Mouse (Mus musculus) hindbrain, embryonic 12.5 days (tissue): ENCODE measurements around the gene Gon4l. TPM values are rescaled to one million over a fixed set of nuclear protein-coding genes. Genes with fewer than 3 reads are reported as not detected.
"Not testable (repeated sequence)": the region's sequence is repeated elsewhere in the genome, so short reads cannot be mapped to it uniquely, and the experiment has no call there.

ENCODE experiments used
- ATAC-seq: fragments of 200-750 bp; cut with Nextera tagmentation; 2 replicates; pipeline ENCODE4 v1.8.0; 2017; ENCODE audit warnings: moderate TSS enrichment; ENCODE audit not compliant: low FRiP score
- H3K27ac ChIP-seq: fragments of 300-500 bp; sonication (generic); 2 replicates; pipeline ENCODE4 v1.5.1; 2016; ENCODE audit warnings: mild to moderate bottlenecking
- H3K27me3 ChIP-seq: fragments of 300-500 bp; sonication (generic); 2 replicates; pipeline ENCODE4 v1.6.1; 2016; ENCODE audit warnings: mild to moderate bottlenecking
- H3K36me3 ChIP-seq: fragments of 300-500 bp; sonication (generic); 2 replicates; pipeline ENCODE4 v1.6.1; 2016; ENCODE audit warnings: mild to moderate bottlenecking
- H3K4me1 ChIP-seq: fragments of 300-500 bp; sonication (generic); 2 replicates; pipeline ENCODE4 v1.6.1; 2016
- H3K4me2 ChIP-seq: fragments of 300-500 bp; sonication (generic); replicated peaks from 2 replicates; pipeline ENCODE4 v1.6.1; 2016; ENCODE audit warnings: mild to moderate bottlenecking
- H3K4me3 ChIP-seq: fragments of 300-500 bp; sonication (generic); 2 replicates; pipeline ENCODE4 v1.5.1; 2016; ENCODE audit warnings: mild to moderate bottlenecking
- H3K9ac ChIP-seq: fragments of 300-500 bp; sonication (generic); 2 replicates; pipeline ENCODE4 v1.6.1; 2016; ENCODE audit warnings: mild to moderate bottlenecking, moderate library complexity
- H3K9me3 ChIP-seq: fragments of 300-500 bp; sonication (generic); replicated peaks from 2 replicates; pipeline ENCODE4 v1.6.1; 2016; ENCODE audit warnings: mild to moderate bottlenecking
- WGBS: fragments of 180-500 bp; shearing (Covaris S2); methylation state at CpG from one replicate; pipeline ENCODE4 v1.1.7; 2016; 5-methylcytosine and 5-hydroxymethylcytosine counted together
- polyA plus RNA-seq: library from polyadenylated mRNA; unstranded; fragments of >200 nt; fragmentation: Nextera tagmentation; extraction: Ambion mirVana; gene quantifications from 2 replicates; pipeline ENCODE4 v1.2.1, GENCODE M21; 2016

Gon4l gene
- polyA plus RNA-seq, 1 experiment from 2014 or later = 19.4 TPM

DNA sequence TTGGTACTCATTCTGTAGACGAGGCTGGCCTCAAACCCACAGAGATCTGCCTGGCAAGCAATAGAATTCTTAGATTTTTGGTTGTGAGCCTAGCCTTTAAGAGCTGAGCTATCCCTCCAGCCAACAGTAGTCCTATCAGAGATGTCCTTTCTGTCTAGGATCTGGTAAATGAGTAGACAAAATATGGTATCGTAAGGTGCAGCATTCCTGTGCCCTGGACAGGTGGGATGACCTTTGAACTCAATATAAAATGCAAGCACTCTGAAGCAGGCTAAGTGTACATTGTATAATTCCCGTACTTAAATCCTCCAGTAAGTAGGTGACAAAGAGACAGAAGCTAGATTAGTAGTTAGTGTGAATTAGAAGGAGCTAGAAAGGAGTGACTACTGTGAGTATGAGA, 27.1 kb downstream of the Gon4l start:
- Histone ChIP-seq H3K4me3 (no peak overlapping the region), H3K27me3 (no peaks in the 10 kb centered on the region), H3K36me3 (peaks cover 84% of the 10 kb centered on the region), H3K9me3 (no peaks in the 10 kb centered on the region), H3K4me1 (no peaks in the 10 kb centered on the region), H3K4me2 (no peak overlapping the region), H3K27ac (no peak overlapping the region), H3K9ac (no peak overlapping the region)
- ATAC-seq = no peak
- WGBS = 91% methylated on average over 3 of the region's 3 CpGs

- WGBS = no CpG with 5 or more reads among the region's 3 CpGs
Measured at GRCm38 (mm10) chr3:88866735-88867134, 31.7 kb downstream of the Gon4l start.

GRCm38 (mm10) chr3:88867177-88867576, 32.1 kb downstream of the Gon4l start:
- H3K36me3 ChIP-seq = peaks cover 39% of the 10 kb centered on the region
- not testable (repeated sequence) for ATAC-seq, H3K4me1 ChIP-seq, H3K4me3 ChIP-seq, H3K4me2 ChIP-seq, H3K27ac ChIP-seq, H3K9ac ChIP-seq, H3K27me3 ChIP-seq, H3K9me3 ChIP-seq
- WGBS = no CpG with 5 or more reads among the region's 8 CpGs

More at GRCm38 (mm10) chr3:88866735-88867134, 31.7 kb downstream of the Gon4l start:
- H3K36me3 ChIP-seq = peaks cover 43% of the 10 kb centered on the region
- H3K4me2 ChIP-seq, H3K4me3 ChIP-seq, H3K27me3 ChIP-seq, ATAC-seq, H3K9ac ChIP-seq, H3K4me1 ChIP-seq, H3K9me3 ChIP-seq, H3K27ac ChIP-seq: not testable (repeated sequence)

DNA sequence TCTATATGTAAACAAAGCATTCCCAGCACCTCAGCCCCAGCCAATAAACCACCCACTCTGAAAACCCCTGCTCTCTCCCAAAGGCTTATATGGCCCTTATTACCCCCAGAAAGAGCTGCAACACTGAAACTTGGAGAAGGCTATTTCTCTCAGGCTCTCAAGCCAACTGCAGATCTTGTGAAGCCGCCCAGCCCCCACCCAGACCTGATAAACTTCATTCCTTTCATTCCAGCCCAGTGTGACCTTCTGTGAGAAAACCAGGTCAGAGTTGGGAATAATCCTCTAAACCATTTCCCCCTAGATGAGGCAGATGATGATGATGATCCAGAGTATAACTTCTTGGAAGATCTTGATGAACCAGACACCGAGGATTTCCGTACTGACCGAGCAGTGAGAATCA, 33.4 kb downstream of the Gon4l start:
- not testable (repeated sequence) for H3K9ac ChIP-seq, ATAC-seq, H3K27me3 ChIP-seq, H3K4me3 ChIP-seq, H3K4me1 ChIP-seq, H3K27ac ChIP-seq, H3K9me3 ChIP-seq, H3K4me2 ChIP-seq
- peaks cover 27% of the 10 kb centered on the region for H3K36me3 ChIP-seq
- 93% methylated on average over 3 of the region's 4 CpGs for WGBS

- H3K36me3 ChIP-seq, H3K9ac ChIP-seq, H3K27me3 ChIP-seq, H3K4me2 ChIP-seq, ATAC-seq, H3K9me3 ChIP-seq, H3K27ac ChIP-seq, H3K4me3 ChIP-seq, H3K4me1 ChIP-seq: not testable (repeated sequence)
- WGBS = 96% methylated on average over 4 of the region's 4 CpGs
Measured at GRCm38 (mm10) chr3:88882536-88882935, 47.5 kb downstream of the Gon4l start.

DNA sequence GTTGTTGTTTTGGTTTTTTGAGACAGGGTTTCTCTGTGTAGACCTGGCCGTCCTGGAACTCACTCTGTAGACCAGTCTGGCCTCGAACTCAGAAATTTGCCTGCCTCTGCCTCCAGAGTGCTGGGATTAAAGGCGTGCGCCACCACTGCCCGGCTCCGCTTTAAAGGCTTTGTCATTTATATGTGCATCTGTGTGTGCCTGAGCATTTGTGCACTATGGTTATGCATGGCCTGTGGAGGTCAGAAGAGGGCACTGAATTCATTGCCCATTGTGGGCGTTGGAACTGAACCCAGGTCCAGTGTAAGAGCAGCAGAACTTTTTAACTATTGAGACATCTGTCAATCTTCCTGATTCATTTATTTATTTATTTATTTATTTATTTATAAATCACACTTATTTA, 58.0 kb downstream of the Gon4l start:
- H3K36me3 ChIP-seq = peaks cover 27% of the 10 kb centered on the region
- not testable (repeated sequence) for H3K4me2 ChIP-seq, H3K4me3 ChIP-seq, H3K4me1 ChIP-seq, ATAC-seq, H3K9me3 ChIP-seq, H3K27me3 ChIP-seq, H3K9ac ChIP-seq, H3K27ac ChIP-seq
- 93% methylated on average over 7 of the region's 7 CpGs for WGBS

- Histone ChIP-seq H3K27me3 (no peaks in the 10 kb centered on the region), H3K9ac (no peak overlapping the region), H3K4me1 (no peaks in the 10 kb centered on the region), H3K4me3 (no peak overlapping the region), H3K36me3 (peaks cover 81% of the 10 kb centered on the region), H3K27ac (no peak overlapping the region), H3K9me3 (no peaks in the 10 kb centered on the region), H3K4me2 (no peak overlapping the region)
- ATAC-seq = no peak
- WGBS = 90% methylated on average over 3 of the region's 3 CpGs
Measured at GRCm38 (mm10) chr3:88904803-88905202, 69.8 kb downstream of the Gon4l start.

DNA sequence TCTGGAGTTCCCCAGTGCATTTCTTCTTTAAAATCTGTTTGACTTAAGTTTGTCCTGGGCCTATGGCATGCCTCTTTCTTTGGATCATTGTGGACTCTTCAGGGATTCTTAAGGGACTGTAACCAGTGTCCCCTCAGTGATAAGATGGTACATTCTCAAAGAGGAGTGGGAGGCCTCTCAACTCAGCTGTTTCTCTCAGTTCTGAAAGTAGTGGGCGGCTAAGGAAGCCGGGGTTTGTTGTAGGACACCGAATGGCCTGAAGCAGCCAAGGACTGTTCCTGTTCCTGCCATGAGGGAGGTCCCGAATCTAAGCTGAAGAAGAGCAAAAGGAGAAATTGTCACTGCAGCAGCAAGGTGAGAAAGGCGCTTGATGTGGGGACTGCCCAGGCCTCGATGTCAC, 70.2 kb downstream of the Gon4l start:
- H3K36me3 ChIP-seq = peaks cover 85% of the 10 kb centered on the region
- WGBS = 87% methylated on average over 6 of the region's 6 CpGs
- H3K9me3 ChIP-seq = no peaks in the 10 kb centered on the region
- H3K4me3 ChIP-seq = no peak overlapping the region
- ATAC-seq = no peak
- no peaks in the 10 kb centered on the region for H3K4me1 ChIP-seq
- H3K9ac ChIP-seq = no peak overlapping the region
- H3K27me3 ChIP-seq = no peaks in the 10 kb centered on the region
- no peak overlapping the region for H3K27ac ChIP-seq
- H3K4me2 ChIP-seq = no peak overlapping the region

GRCm38 (mm10) chr3:88905741-88906140, 70.7 kb downstream of the Gon4l start:
- H3K4me1 ChIP-seq = no peaks in the 10 kb centered on the region

DNA sequence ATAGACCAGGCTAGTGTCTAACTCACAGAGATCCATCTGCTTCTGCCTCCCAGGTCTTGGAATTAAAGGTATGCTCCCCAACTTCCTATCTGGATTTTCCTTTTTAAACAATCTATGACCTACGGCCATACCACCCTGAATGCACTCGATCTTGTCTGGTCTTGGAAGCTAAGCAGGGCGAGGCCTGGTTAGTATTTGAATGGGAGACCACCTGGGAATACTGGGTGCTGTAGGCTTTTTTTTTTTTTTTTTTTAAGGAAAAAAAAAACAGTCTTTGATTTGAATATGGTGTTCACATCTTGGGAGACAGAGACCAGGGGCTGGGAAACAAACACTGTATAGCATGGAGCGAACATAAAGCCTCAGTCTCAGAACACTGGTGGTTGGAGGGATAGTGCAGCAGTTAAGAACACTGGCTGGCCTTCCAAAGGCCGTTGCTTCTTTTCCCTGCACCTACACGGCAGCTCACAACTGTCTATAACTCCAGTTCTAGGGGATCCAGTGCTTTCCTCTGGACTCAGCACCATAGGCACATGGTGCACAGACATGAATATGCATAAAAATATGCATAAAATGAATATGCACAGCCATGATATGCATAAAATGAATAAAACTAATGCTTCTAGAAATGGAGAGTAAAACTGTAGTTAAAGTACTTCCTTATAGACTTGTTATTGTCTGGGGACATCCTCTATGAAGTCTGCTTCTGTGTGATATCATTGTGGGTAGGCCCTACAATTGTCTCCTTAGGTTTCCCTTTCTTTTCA, 71.5 kb downstream of the Gon4l start:
- Histone ChIP-seq H3K36me3 (peaks cover 91% of the 10 kb centered on the region), H3K4me1 (no peaks in the 10 kb centered on the region), H3K4me3 (no peak overlapping the region), H3K27me3 (no peaks in the 10 kb centered on the region), H3K27ac (no peak overlapping the region), H3K9me3 (no peaks in the 10 kb centered on the region), H3K9ac (no peak overlapping the region), H3K4me2 (no peak overlapping the region)
- WGBS = 91% methylated on average over 6 of the region's 6 CpGs
- ATAC-seq = no peak

More at GRCm38 (mm10) chr3:88905741-88906140, 70.7 kb downstream of the Gon4l start:
- Histone ChIP-seq H3K27ac (no peak overlapping the region), H3K9ac (no peak overlapping the region), H3K4me2 (no peak overlapping the region), H3K9me3 (no peaks in the 10 kb centered on the region), H3K27me3 (no peaks in the 10 kb centered on the region), H3K4me3 (no peak overlapping the region), H3K36me3 (peaks cover 88% of the 10 kb centered on the region)
- 94% methylated on average over 2 of the region's 2 CpGs for WGBS
- no peak for ATAC-seq

DNA sequence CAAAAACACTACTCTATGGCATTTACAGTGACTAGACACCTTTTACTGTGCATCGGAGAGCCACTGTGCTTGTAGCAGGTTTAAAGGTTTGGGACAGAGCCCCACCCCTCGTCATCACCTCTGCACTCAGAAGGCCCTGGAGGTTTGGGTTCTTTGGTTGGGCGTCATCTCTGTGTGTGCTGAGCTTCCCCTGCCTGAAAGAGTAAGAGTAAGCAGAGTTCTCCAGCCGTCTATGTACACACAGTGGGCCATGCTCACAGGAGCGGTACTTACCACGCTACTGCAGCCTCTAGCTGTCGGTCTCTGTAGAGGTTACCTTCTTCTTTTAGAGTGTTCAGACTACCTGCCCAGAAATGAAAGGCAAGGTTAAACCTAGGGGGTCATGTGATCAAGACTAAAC, 77.6 kb downstream of the Gon4l start:
- Histone ChIP-seq H3K4me1 (peaks cover 13% of the 10 kb centered on the region), H3K9me3 (no peaks in the 10 kb centered on the region), H3K4me2 (peak overlapping the region; percentile 85), H3K4me3 (no peak overlapping the region), H3K36me3 (peaks cover 48% of the 10 kb centered on the region), H3K27me3 (no peaks in the 10 kb centered on the region), H3K9ac (peak overlapping the region; percentile 74; the same call in 1 of the 2 replicates), H3K27ac (no peak overlapping the region)
- WGBS = 88% methylated on average over 7 of the region's 7 CpGs
- no peak for ATAC-seq

DNA sequence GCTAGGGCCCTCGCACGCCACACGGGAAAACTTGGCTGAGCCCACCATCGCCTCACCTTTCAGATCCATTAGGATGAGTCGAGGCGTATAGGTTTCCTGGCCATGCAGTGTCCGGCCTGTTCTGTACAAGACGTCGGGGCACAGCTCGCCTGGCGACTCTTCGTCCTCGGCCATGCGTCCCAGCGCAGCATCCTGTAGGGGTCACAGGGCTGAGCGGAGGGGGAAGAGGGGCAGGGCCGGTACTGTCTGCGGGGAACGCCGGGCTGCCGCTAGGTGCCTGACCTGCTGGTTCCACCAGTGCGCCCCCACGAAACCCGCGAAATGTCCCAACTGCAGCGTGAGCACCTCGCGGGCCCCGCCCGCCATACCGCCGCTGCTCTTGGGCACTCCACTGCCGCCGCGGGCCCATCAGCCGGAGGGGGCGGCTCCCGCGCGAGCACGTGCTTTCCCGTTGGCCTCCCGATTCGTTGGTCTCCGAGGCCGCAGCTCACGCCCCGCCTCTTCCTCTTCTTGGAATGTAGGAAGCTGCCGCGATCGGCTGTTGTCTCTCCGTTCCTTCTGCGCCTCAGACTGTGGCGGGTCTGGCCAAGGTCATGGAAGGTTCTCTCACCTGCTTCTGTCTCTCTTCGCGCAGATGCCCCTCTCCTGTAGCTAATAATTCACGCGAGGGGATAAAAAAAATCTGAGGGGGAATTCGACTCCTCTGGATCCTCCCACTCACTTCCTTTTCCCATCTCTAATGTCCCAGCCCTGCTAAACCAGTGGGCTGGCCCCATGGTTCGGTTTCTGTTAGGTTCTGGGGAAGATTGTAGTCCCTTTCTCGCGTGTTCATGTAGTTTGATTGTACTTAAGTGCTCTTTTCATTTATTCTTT, 78.7 kb downstream of the Gon4l start, which contains the start of gene Msto1:
Gene Msto1 (minus strand): TSS at position 489 of the 873 bp plus-strand sequence.
- H3K27me3 ChIP-seq = no peaks in the 10 kb centered on the region
- H3K4me1 ChIP-seq = peaks cover 13% of the 10 kb centered on the region
- peaks cover 36% of the 10 kb centered on the region for H3K36me3 ChIP-seq
- under 1% methylated on average over 61 of the region's 62 CpGs for WGBS
- peak; percentile 98 for ATAC-seq
- peak within 1 kb of the TSS; percentile 85 for H3K4me2 ChIP-seq
- H3K27ac ChIP-seq = peak within 1 kb of the TSS; percentile 89
- no peaks in the 10 kb centered on the region for H3K9me3 ChIP-seq
- peak within 1 kb of the TSS; percentile 74 for H3K9ac ChIP-seq
- peak within 1 kb of the TSS; percentile 74 for H3K4me3 ChIP-seq
